Mouse (Mus musculus) small intestine, adult 10 weeks (tissue): Measurements from ENCODE around the gene Fgf15. TPM values are rescaled to one million over a fixed set of nuclear protein-coding genes. Genes with fewer than 3 reads are reported as not detected.

Source experiments
- polyA plus RNA-seq: library from polyadenylated mRNA; stranded (reverse); fragments of 350-450 nt; fragmentation: Illumina TruSeq; extraction: RNeasy Lipid Tissue Mini Kit (QIAGEN cat#74804); gene quantifications from one replicate; pipeline ENCODE4 v1.2.3, GENCODE M21; 2014; ENCODE audit warnings: low replicate concordance

Fgf15 gene
- not detected for polyA plus RNA-seq

GRCm38 (mm10) chr7:144896294-144897218 lies at the start of gene Fgf15:
Fgf15 (plus strand) TSS chr7:144896531.

GRCm38 (mm10) chr7:144847067-144847466 lies 49.3 kb upstream of the Fgf15 start, which contains the start of gene Fgf4:
Fgf4 (plus strand) TSS chr7:144847367.

DNA sequence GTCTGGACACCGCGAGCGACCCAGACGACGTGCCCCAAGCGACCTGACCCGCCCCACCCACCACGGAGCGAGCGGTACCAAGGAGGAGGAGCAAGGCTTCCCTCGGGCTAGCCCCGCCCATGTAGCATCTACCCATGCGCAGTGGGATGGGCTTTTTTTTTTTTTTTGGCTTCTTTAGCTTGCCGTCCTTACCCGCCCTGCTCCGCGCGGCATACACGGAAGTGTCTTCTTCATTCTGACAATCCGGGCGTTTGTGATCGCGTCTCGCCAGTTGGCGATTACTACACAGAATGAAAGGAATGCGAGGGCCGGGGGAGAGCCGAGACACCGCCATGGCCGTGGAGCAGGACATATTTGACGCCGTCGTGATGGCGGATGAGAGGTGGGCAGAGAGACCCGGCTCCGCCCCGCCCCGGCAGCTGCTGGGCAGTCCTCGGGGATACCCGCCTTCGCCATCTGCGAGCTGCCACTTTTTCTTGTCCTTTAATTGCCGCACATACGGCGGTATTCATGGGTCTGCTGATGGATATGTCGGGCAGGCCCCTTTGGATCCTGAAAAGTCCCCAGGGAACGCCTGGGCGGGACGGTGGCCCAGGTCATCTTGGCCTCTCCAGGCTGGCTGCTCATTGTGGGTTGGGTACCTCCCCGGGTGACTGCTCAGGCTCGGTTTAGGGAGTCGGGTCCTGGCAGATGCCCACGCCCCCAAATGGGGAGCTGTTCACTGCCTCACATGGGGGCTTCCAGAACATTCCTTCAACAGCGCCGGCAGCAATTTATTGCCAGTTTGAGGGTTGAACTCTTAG lies 18.8 kb downstream of the Fgf15 start, which contains the start of gene LTO1:
LTO1 (plus strand) TSS at position 153 of the 803 bp plus-strand sequence.

GRCm38 (mm10) chr7:144939344-144940002 lies 43.1 kb downstream of the Fgf15 start, which contains the start of gene Ccnd1:
Ccnd1 (minus strand) TSS chr7:144939925.

Other genes starting within 250 kb of the Fgf15 start
- 2.9 TPM for gene Ano1, start 144.6 kb upstream of the Fgf15 start, polyA plus RNA-seq
- gene Fgf3, start 58.4 kb upstream of the Fgf15 start, polyA plus RNA-seq = not detected
- gene Fgf4, start 49.2 kb upstream of the Fgf15 start, polyA plus RNA-seq = 0.26 TPM
- 3.6 TPM for gene LTO1, start 18.6 kb downstream of the Fgf15 start, polyA plus RNA-seq
- 16.6 TPM for gene Ccnd1, start 43.4 kb downstream of the Fgf15 start, polyA plus RNA-seq